Mouse (Mus musculus): ENCODE measurements around the gene Gm5868.
"Not testable (repeated sequence)": the region's sequence is repeated elsewhere in the genome, so short reads cannot be mapped to it uniquely, and the experiment has no call there.

Gm5868 gene

GRCm38 (mm10) chr5:72587192-72587681 lies at the start of gene Gm5868:
TSS of gene Gm5868 (minus strand) at chr5:72587551.
- DNase-seq: no peak

- no peak for DNase-seq
Measured at GRCm38 (mm10) chr5:72636576-72636975, 49.2 kb upstream of the Gm5868 start.

DNA sequence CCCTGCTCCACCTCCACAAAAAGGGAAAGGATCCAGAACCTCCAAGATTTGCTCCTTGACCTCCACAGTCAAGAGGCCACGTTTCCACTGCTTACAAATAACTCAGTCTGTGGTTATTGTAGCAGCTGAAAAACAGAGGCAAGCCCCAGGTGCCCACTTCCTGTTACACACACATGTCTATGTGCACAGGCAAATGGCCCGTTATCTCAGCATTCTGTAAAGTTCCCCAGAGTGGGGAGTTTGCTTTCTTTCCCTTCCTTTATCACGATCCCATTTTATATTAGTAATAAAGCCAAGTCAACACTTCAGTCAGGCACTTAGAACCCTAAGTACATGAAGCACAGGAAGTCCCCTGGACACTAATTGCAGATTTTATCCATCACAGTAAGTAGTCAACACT lies 48.8 kb upstream of the Gm5868 start:
- no peak for DNase-seq

GRCm38 (mm10) chr5:72634791-72635271 lies 47.5 kb upstream of the Gm5868 start:
- no peak for DNase-seq

- DNase-seq: no peak
Measured at GRCm38 (mm10) chr5:72630026-72630425, 42.7 kb upstream of the Gm5868 start.

- no peak for DNase-seq
Measured at GRCm38 (mm10) chr5:72621022-72621421, 33.7 kb upstream of the Gm5868 start.

DNA sequence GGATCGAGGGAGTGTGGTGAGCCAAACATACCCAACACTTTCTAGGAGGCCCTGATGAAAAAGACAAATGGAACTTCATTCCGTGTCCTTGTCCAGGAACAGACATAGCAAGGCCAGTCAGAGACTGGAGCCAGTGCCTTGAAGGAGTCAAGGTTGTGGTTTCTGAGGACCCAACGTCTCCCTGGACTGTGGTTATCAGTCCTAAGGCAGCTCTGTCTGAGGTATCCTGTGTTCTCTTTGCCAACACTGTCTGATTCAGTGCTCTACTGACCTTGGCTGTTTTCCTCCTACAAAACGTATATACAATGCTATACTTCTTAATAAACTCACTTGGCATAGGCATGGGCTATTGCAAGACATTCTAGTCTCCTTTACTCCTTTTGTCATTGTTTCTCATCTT lies 30.1 kb upstream of the Gm5868 start:
- DNase-seq: no peak

DNA sequence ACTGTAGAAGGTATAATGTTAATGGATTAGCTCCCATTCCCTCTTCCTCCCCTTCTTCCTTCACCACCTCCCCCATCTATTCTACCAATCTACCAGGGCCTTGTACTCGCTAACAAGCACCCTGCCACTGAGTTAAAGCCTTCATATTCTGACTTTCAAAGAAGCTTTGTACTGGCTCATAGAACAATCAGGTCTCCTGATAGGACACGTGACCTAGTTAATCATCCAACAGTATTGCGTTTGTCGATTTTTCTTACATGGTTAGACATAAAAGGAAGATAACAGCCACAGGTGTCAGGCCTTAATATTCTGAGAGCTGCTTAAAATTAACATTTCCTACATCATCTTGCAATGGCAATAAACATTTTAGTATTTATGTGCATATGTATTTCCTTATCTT lies 15.8 kb upstream of the Gm5868 start:
- no peak for DNase-seq

- no peak for DNase-seq
Measured at GRCm38 (mm10) chr5:72601006-72601405, 13.7 kb upstream of the Gm5868 start.

GRCm38 (mm10) chr5:72586667-72587191 lies 622 bp downstream of the Gm5868 start:
- not testable (repeated sequence) for DNase-seq

- not testable (repeated sequence) for DNase-seq
Measured at GRCm38 (mm10) chr5:72586122-72586521, 1.2 kb downstream of the Gm5868 start.

DNA sequence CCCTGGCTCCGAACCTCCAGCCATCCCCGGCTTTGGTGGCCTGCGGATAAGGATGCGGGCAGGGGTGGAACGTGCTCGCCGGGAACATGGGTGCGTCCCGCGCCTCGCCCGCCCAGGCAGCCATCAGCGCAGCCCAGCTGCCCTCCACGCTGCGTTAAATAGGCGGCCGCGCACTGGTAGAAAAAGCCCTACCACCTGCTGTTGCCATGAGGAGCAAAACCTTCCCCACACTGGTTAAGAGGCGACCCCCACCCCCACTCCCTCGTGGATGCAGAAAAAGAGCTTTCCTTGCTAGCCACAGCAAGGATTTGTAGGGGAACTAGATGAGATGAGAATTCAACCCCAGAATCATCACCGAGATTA lies 6.4 kb downstream of the Gm5868 start, which contains the start of gene Zar1:
Zar1 (minus strand) TSS at position 285 of the 363 bp plus-strand sequence.
- DNase-seq: not testable (repeated sequence)

- not testable (repeated sequence) for DNase-seq
Measured at GRCm38 (mm10) chr5:72580088-72580969, 7.0 kb downstream of the Gm5868 start.

GRCm38 (mm10) chr5:72579599-72579998 lies 7.8 kb downstream of the Gm5868 start:
- not testable (repeated sequence) for DNase-seq

GRCm38 (mm10) chr5:72565621-72566020 lies 21.7 kb downstream of the Gm5868 start:
- no peak for DNase-seq

- DNase-seq: not testable (repeated sequence)
Measured at GRCm38 (mm10) chr5:72563183-72563582, 24.2 kb downstream of the Gm5868 start.

DNA sequence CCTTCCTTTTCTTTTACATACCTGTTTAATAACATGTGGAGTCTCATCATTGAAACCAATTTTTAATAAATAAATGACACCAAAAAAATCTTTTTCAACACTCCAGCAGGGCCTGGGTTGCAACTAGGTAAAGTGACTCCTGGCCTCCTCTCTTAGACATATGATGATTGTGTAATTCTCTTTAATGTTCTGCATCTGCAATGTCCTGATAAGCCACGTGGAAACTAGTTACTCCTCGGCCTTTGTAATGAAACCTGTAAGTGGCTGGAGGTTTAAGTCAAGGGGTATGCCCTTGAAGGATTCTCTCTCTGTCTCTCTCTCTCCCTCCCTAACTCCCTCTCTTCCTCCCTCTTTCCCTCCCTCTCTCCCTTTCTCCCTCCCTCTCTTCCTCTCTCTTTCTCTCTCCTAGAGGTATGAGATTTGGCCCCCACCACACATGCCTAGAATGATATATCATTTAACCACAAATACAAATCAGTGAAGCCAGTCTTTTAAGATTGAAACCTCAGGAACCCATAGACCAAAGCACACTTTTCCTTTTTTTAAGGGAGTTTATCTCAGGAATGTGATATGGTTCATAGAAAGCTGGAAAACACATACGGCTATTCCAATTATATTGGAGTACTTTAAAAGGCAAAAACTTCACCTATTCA lies 26.2 kb downstream of the Gm5868 start:
- no peak for DNase-seq

- DNase-seq: peak; percentile 96
Measured at GRCm38 (mm10) chr5:72559544-72560049, 27.8 kb downstream of the Gm5868 start, which contains the start of gene Nfxl1. TSS of gene Nfxl1 (minus strand) at chr5:72559684.

GRCm38 (mm10) chr5:72558716-72559526 lies 28.4 kb downstream of the Gm5868 start:
- DNase-seq: no peak

DNA sequence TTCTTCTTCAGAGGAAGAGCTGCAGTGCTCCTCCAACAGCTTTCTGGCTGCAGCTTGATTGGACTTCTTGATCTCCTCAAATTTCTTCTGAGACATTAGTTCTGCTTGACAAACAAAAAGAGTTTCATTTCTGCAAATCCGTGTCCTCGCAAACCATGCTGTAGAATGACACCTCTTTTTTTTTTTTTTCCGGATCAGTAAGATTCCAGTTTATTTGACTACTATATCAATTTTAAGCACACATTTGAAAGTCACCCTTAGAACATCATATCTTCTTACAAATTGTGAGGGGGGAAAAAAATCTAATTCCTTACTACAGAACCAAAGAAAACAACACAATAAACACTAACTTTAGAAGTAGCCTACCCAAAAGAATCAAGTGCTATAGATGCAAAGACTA lies 31.1 kb downstream of the Gm5868 start:
- no peak for DNase-seq

DNA sequence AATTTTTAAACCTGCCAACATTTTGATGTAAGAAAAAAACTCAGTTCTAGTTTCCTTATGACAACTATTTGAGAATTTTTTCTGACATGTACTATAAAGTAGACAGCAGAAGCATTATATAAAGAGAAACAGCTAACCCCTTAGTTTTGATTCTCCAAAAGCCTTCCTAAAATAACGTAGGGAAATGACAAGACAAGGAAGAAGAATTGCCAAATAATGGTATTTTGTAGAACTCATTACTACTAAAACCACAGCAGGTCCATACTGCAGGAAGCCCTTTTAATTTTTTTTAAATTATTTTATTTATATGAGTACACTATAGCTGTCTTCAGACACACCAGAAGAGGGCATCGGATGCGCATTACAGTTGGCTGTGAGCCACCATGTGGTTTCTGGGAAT lies 36.1 kb downstream of the Gm5868 start:
- no peak for DNase-seq
